Mouse (Mus musculus) hindbrain, embryonic 13.5 days (tissue): ENCODE measurements around the gene Inpp5d. TPM values are rescaled to one million over a fixed set of nuclear protein-coding genes. Genes with fewer than 3 reads are reported as not detected.

ENCODE experiments used
- ATAC-seq: fragments of 200-750 bp; cut with Nextera tagmentation; 2 replicates; pipeline ENCODE4 v1.8.0; 2017; ENCODE audit warnings: moderate TSS enrichment; ENCODE audit not compliant: low FRiP score
- H3K27ac ChIP-seq: fragments of 300-500 bp; sonication (generic); 2 replicates; pipeline ENCODE4 v1.5.1; 2015; ENCODE audit warnings: inconsistent platforms, mild to moderate bottlenecking, moderate library complexity
- H3K27me3 ChIP-seq: fragments of 300-500 bp; sonication (generic); 2 replicates; pipeline ENCODE4 v1.6.1; 2015; ENCODE audit warnings: mild to moderate bottlenecking, inconsistent platforms
- H3K36me3 ChIP-seq: fragments of 300-500 bp; sonication (generic); 2 replicates; pipeline ENCODE4 v1.6.1; 2015; ENCODE audit warnings: mild to moderate bottlenecking, inconsistent platforms
- H3K4me1 ChIP-seq: fragments of 300-500 bp; sonication (generic); replicated peaks from 2 replicates; pipeline ENCODE4 v1.6.1; 2015; ENCODE audit warnings: inconsistent platforms
- H3K4me2 ChIP-seq: fragments of 300-500 bp; sonication (generic); 2 replicates; pipeline ENCODE4 v1.6.1; 2015; ENCODE audit warnings: inconsistent platforms, mild to moderate bottlenecking, moderate library complexity
- H3K4me3 ChIP-seq: fragments of 300-500 bp; sonication (generic); 2 replicates; pipeline ENCODE4 v1.5.1; 2015; ENCODE audit warnings: mild to moderate bottlenecking, inconsistent platforms
- H3K9ac ChIP-seq: fragments of 300-500 bp; sonication (generic); 2 replicates; pipeline ENCODE4 v1.6.1; 2015; ENCODE audit warnings: mild to moderate bottlenecking, inconsistent platforms
- H3K9me3 ChIP-seq: fragments of 300-500 bp; sonication (generic); 2 replicates; pipeline ENCODE4 v1.6.1; 2016; ENCODE audit warnings: inconsistent platforms
- WGBS: fragments of 180-500 bp; shearing (Covaris S2); methylation state at CpG from one replicate; pipeline ENCODE4 v1.1.7; 2015; 5-methylcytosine and 5-hydroxymethylcytosine counted together
- polyA plus RNA-seq: library from polyadenylated mRNA; unstranded; fragments of >200 nt; fragmentation: Nextera tagmentation; extraction: Ambion mirVana; gene quantifications from 2 replicates; pipeline ENCODE4 v1.2.1, GENCODE M21; 2015

Gene Inpp5d
- polyA plus RNA-seq, 1 experiment from 2014 or later, result 4.1 TPM

GRCm38 (mm10) chr1:87647820-87648219, 27.7 kb downstream of the Inpp5d start:
- H3K27me3 ChIP-seq, result no peaks in the 10 kb centered on the region

GRCm38 (mm10) chr1:87648657-87649056, 28.5 kb downstream of the Inpp5d start:
- no peaks in the 10 kb centered on the region for H3K27me3 ChIP-seq
- no peak overlapping the region for H3K27ac ChIP-seq
- no peaks in the 10 kb centered on the region for H3K9me3 ChIP-seq
- WGBS, result 63% methylated on average over 7 of the region's 7 CpGs
- no peaks in the 10 kb centered on the region for H3K4me1 ChIP-seq
- no peaks in the 10 kb centered on the region for H3K36me3 ChIP-seq
- H3K4me2 ChIP-seq, result no peak overlapping the region
- no peak overlapping the region for H3K9ac ChIP-seq
- H3K4me3 ChIP-seq, result no peak overlapping the region
- ATAC-seq, result no peak

More at GRCm38 (mm10) chr1:87647820-87648219, 27.7 kb downstream of the Inpp5d start:
- 100% methylated on average over 1 of the region's 1 CpGs for WGBS
- no peaks in the 10 kb centered on the region for H3K4me1 ChIP-seq
- H3K27ac ChIP-seq, result no peak overlapping the region
- H3K36me3 ChIP-seq, result no peaks in the 10 kb centered on the region
- ATAC-seq, result no peak
- H3K9me3 ChIP-seq, result no peaks in the 10 kb centered on the region
- no peak overlapping the region for H3K4me3 ChIP-seq
- H3K9ac ChIP-seq, result no peak overlapping the region
- no peak overlapping the region for H3K4me2 ChIP-seq

GRCm38 (mm10) chr1:87649219-87649805, 29.2 kb downstream of the Inpp5d start:
- H3K27me3 ChIP-seq, result no peaks in the 10 kb centered on the region
- H3K9ac ChIP-seq, result no peak overlapping the region
- no peak overlapping the region for H3K4me2 ChIP-seq
- WGBS, result 78% methylated on average over 4 of the region's 4 CpGs
- H3K9me3 ChIP-seq, result no peaks in the 10 kb centered on the region
- no peak overlapping the region for H3K27ac ChIP-seq
- no peaks in the 10 kb centered on the region for H3K36me3 ChIP-seq
- no peak overlapping the region for H3K4me3 ChIP-seq
- H3K4me1 ChIP-seq, result no peaks in the 10 kb centered on the region
- no peak for ATAC-seq

GRCm38 (mm10) chr1:87649958-87650474, 29.9 kb downstream of the Inpp5d start:
- no peak overlapping the region for H3K4me2 ChIP-seq
- no peaks in the 10 kb centered on the region for H3K9me3 ChIP-seq
- H3K27ac ChIP-seq, result no peak overlapping the region
- ATAC-seq, result no peak
- H3K9ac ChIP-seq, result no peak overlapping the region
- no peaks in the 10 kb centered on the region for H3K4me1 ChIP-seq
- H3K36me3 ChIP-seq, result no peaks in the 10 kb centered on the region
- no peak overlapping the region for H3K4me3 ChIP-seq
- WGBS, result 90% methylated on average over 8 of the region's 8 CpGs
- H3K27me3 ChIP-seq, result no peaks in the 10 kb centered on the region

- ATAC-seq, result no peak
- Histone ChIP-seq H3K4me3 (no peak overlapping the region), H3K27me3 (no peaks in the 10 kb centered on the region), H3K4me1 (no peaks in the 10 kb centered on the region), H3K36me3 (no peaks in the 10 kb centered on the region), H3K9me3 (no peaks in the 10 kb centered on the region), H3K27ac (no peak overlapping the region), H3K9ac (no peak overlapping the region), H3K4me2 (no peak overlapping the region)
- WGBS, result 85% methylated on average over 8 of the region's 8 CpGs
These were observed 30.5 kb downstream of the Inpp5d start for GRCm38 (mm10) chr1:87650611-87651079.

GRCm38 (mm10) chr1:87651436-87651835, 31.3 kb downstream of the Inpp5d start:
- H3K4me2 ChIP-seq, result no peak overlapping the region
- H3K27me3 ChIP-seq, result no peaks in the 10 kb centered on the region
- H3K9ac ChIP-seq, result no peak overlapping the region
- H3K4me3 ChIP-seq, result no peak overlapping the region
- no peaks in the 10 kb centered on the region for H3K9me3 ChIP-seq
- 95% methylated on average over 1 of the region's 1 CpGs for WGBS
- no peaks in the 10 kb centered on the region for H3K36me3 ChIP-seq
- ATAC-seq, result no peak
- H3K4me1 ChIP-seq, result no peaks in the 10 kb centered on the region
- H3K27ac ChIP-seq, result no peak overlapping the region

- H3K9me3 ChIP-seq, result no peaks in the 10 kb centered on the region
- H3K27ac ChIP-seq, result no peak overlapping the region
- no peak overlapping the region for H3K4me3 ChIP-seq
- H3K9ac ChIP-seq, result no peak overlapping the region
- no peaks in the 10 kb centered on the region for H3K27me3 ChIP-seq
- peaks cover 13% of the 10 kb centered on the region for H3K4me1 ChIP-seq
- H3K36me3 ChIP-seq, result no peaks in the 10 kb centered on the region
- ATAC-seq, result no peak
- no peak overlapping the region for H3K4me2 ChIP-seq
- WGBS, result 56% methylated on average over 5 of the region's 5 CpGs
These were observed 35.0 kb downstream of the Inpp5d start for GRCm38 (mm10) chr1:87655101-87655500.

GRCm38 (mm10) chr1:87658063-87658462, 38.0 kb downstream of the Inpp5d start:
- no peak overlapping the region; the same call in 1 of the 2 replicates for H3K27ac ChIP-seq
- H3K9me3 ChIP-seq, result no peaks in the 10 kb centered on the region
- H3K4me3 ChIP-seq, result no peak overlapping the region
- 57% methylated on average over 3 of the region's 3 CpGs for WGBS
- H3K9ac ChIP-seq, result no peak overlapping the region
- ATAC-seq, result no peak
- H3K4me1 ChIP-seq, result peaks cover 19% of the 10 kb centered on the region
- no peaks in the 10 kb centered on the region for H3K27me3 ChIP-seq
- H3K36me3 ChIP-seq, result no peaks in the 10 kb centered on the region
- H3K4me2 ChIP-seq, result no peak overlapping the region

- ATAC-seq, result no peak
- Histone ChIP-seq H3K4me1 (peaks cover 19% of the 10 kb centered on the region), H3K4me3 (no peak overlapping the region), H3K4me2 (no peak overlapping the region), H3K9me3 (no peaks in the 10 kb centered on the region), H3K9ac (no peak overlapping the region), H3K27me3 (no peaks in the 10 kb centered on the region), H3K36me3 (no peaks in the 10 kb centered on the region), H3K27ac (no peak overlapping the region)
- 88% methylated on average over 2 of the region's 2 CpGs for WGBS
These were observed 38.4 kb downstream of the Inpp5d start for GRCm38 (mm10) chr1:87658485-87658884.

- Histone ChIP-seq H3K4me3 (no peak overlapping the region), H3K4me1 (peaks cover 19% of the 10 kb centered on the region), H3K27ac (no peak overlapping the region), H3K27me3 (no peaks in the 10 kb centered on the region), H3K36me3 (no peaks in the 10 kb centered on the region), H3K9ac (no peak overlapping the region), H3K9me3 (no peaks in the 10 kb centered on the region), H3K4me2 (no peak overlapping the region)
- 80% methylated on average over 8 of the region's 8 CpGs for WGBS
- no peak for ATAC-seq
These were observed 39.0 kb downstream of the Inpp5d start for GRCm38 (mm10) chr1:87658937-87659617.

GRCm38 (mm10) chr1:87659618-87659960, 39.5 kb downstream of the Inpp5d start:
- Histone ChIP-seq H3K36me3 (no peaks in the 10 kb centered on the region), H3K4me1 (peaks cover 19% of the 10 kb centered on the region), H3K9ac (no peak overlapping the region), H3K27ac (no peak overlapping the region), H3K27me3 (no peaks in the 10 kb centered on the region), H3K4me2 (no peak overlapping the region), H3K9me3 (no peaks in the 10 kb centered on the region), H3K4me3 (no peak overlapping the region)
- 84% methylated on average over 4 of the region's 4 CpGs for WGBS
- no peak for ATAC-seq

- WGBS, result 83% methylated on average over 1 of the region's 1 CpGs
- ATAC-seq, result no peak
- H3K9me3 ChIP-seq, result no peaks in the 10 kb centered on the region
- H3K4me3 ChIP-seq, result no peak overlapping the region
- no peaks in the 10 kb centered on the region for H3K36me3 ChIP-seq
- H3K27me3 ChIP-seq, result no peaks in the 10 kb centered on the region
- no peak overlapping the region for H3K4me2 ChIP-seq
- no peak overlapping the region for H3K9ac ChIP-seq
- H3K27ac ChIP-seq, result no peak overlapping the region
- H3K4me1 ChIP-seq, result peaks cover 19% of the 10 kb centered on the region
These were observed 40.6 kb downstream of the Inpp5d start for GRCm38 (mm10) chr1:87660740-87661139.

GRCm38 (mm10) chr1:87663992-87664391, 43.9 kb downstream of the Inpp5d start:
- Histone ChIP-seq H3K4me1 (0 out of 2 replicates have a peak, but pooled peaks cover 6% of the 10 kb centered on the region), H3K36me3 (no peaks in the 10 kb centered on the region), H3K9me3 (no peaks in the 10 kb centered on the region), H3K9ac (no peak overlapping the region), H3K27ac (no peak overlapping the region), H3K4me2 (no peak overlapping the region), H3K27me3 (no peaks in the 10 kb centered on the region), H3K4me3 (no peak overlapping the region)
- ATAC-seq, result no peak
- WGBS, result 86% methylated on average over 2 of the region's 2 CpGs
